ENCODE assay signal across 11 mouse cellular contexts in genomic region chr16:95749291-95750103, GRCm38 (mm10). TPM values are rescaled to one million over a fixed set of nuclear protein-coding genes. Genes with fewer than 3 reads are reported as not detected.
DNase-seq lines count a peak whose midpoint lies in the region; ATAC-seq and TF ChIP-seq lines count a peak whose summit lies in the region.
"Had no signal": no experiment of that assay in that cellular context is flagged by ENCODE, and none has a peak within 500 bp of the region (broad histone marks: within the 10 kb centered on the region; RNA-seq: fewer than 3 reads in every experiment).

No protein-coding gene starts in this region.

- no peaks in the 10 kb centered on the region for H3K9me3 ChIP-seq in lung, embryonic 16.5 days (ENCODE audit: control insufficient read depth, low read length)
- no peaks in the 10 kb centered on the region for H3K9me3 ChIP-seq in intestine, embryonic 16.5 days (ENCODE audit: control insufficient read depth, low read length)
- H3K9me3 ChIP-seq in stomach, postnatal 0 days (ENCODE audit: control insufficient read depth, low read length), result no peaks in the 10 kb centered on the region
- no peaks in the 10 kb centered on the region for H3K9me3 ChIP-seq in forebrain, embryonic 15.5 days

- H3K4me3 ChIP-seq in lung, embryonic 16.5 days (ENCODE audit: low read length), result no peak overlapping the region
- no peak overlapping the region for H3K4me3 ChIP-seq in lung, adult 2 months (replicated peaks; ENCODE audit: extremely low read depth, low read depth, low read length)
- H3K4me3 ChIP-seq in intestine, embryonic 16.5 days (ENCODE audit: low read length), result no peak overlapping the region
- no peak overlapping the region for H3K4me3 ChIP-seq in stomach, postnatal 0 days (ENCODE audit: low read depth, low read length)
- H3K4me3 ChIP-seq in forebrain, embryonic 15.5 days, result no peak overlapping the region

- no peaks in the 10 kb centered on the region for H3K27me3 ChIP-seq in lung, embryonic 16.5 days (ENCODE audit: control insufficient read depth, insufficient read depth, low read depth, low read length)
- no peaks in the 10 kb centered on the region for H3K27me3 ChIP-seq in intestine, embryonic 16.5 days (replicated peaks; ENCODE audit: control insufficient read depth, insufficient read depth, low read length)
- no peaks in the 10 kb centered on the region for H3K27me3 ChIP-seq in stomach, postnatal 0 days (ENCODE audit: control insufficient read depth, insufficient read depth, low read length)
- no peaks in the 10 kb centered on the region for H3K27me3 ChIP-seq in forebrain, embryonic 15.5 days

- no peaks in the 10 kb centered on the region for H3K36me3 ChIP-seq in lung, embryonic 16.5 days (ENCODE audit: control insufficient read depth, insufficient read depth, low read length)
- no peaks in the 10 kb centered on the region for H3K36me3 ChIP-seq in intestine, embryonic 16.5 days (ENCODE audit: control insufficient read depth, insufficient read depth, low read length)
- H3K36me3 ChIP-seq in stomach, postnatal 0 days (ENCODE audit: control insufficient read depth, insufficient read depth, low read length), result no peaks in the 10 kb centered on the region
- no peaks in the 10 kb centered on the region for H3K36me3 ChIP-seq in forebrain, embryonic 15.5 days

- peaks cover 29% of the 10 kb centered on the region for H3K4me1 ChIP-seq in lung, embryonic 16.5 days (replicated peaks; ENCODE audit: control insufficient read depth, insufficient read depth, low read length)
- peaks cover 26% of the 10 kb centered on the region for H3K4me1 ChIP-seq in lung, adult 2 months (ENCODE audit: control insufficient read depth, insufficient read depth, low read length)
- peaks cover 17% of the 10 kb centered on the region for H3K4me1 ChIP-seq in intestine, embryonic 16.5 days (ENCODE audit: control insufficient read depth, insufficient read depth, low read length)
- H3K4me1 ChIP-seq in stomach, postnatal 0 days (replicated peaks; ENCODE audit: control insufficient read depth, insufficient read depth), result peaks cover 14% of the 10 kb centered on the region
- 0 out of 2 replicates have a peak, but pooled peaks cover 6% of the 10 kb centered on the region for H3K4me1 ChIP-seq in forebrain, embryonic 15.5 days

- TF ChIP-seq CTCF in lung, adult 2 months (IDR thresholded peaks at IDR 0.05; ENCODE audit: insufficient read depth, low read length), result no peak
- TF ChIP-seq CTCF in stomach, postnatal 0 days (IDR thresholded peaks at IDR 0.05; ENCODE audit: low read depth), result peak; percentile 46; the same call in 1 of the 2 replicates

- peak overlapping the region; percentile 62 for H3K27ac ChIP-seq in lung, embryonic 16.5 days (ENCODE audit: low read length)
- no peak overlapping the region; the same call in 1 of the 2 replicates for H3K27ac ChIP-seq in intestine, embryonic 16.5 days (ENCODE audit: low read length)
- peak overlapping the region; percentile 67 for H3K27ac ChIP-seq in stomach, postnatal 0 days (replicated peaks)
- no peak overlapping the region for H3K27ac ChIP-seq in forebrain, embryonic 15.5 days (replicated peaks)

- ATAC-seq in lung, embryonic 16.5 days (ENCODE audit: low read depth), result no peak
- ATAC-seq in intestine, embryonic 16.5 days, result 0 out of 2 replicates have a peak, but pooled peaks have one; percentile 17
- peak; percentile 68; the same call in 1 of the 2 replicates for ATAC-seq in stomach, postnatal 0 days (ENCODE audit: low FRiP score, low TSS enrichment)
- no peak for ATAC-seq in forebrain, embryonic 15.5 days (replicated peaks)

- DNase-seq in lung, adult 2 months, result no peak
- peak; percentile 66 for DNase-seq in T-cell, adult 2 months (ENCODE audit: low spot score)
- DNase-seq in stomach, postnatal 0 days (ENCODE audit: low spot score), result no peak
- DNase-seq in cerebellum, adult 11 months, result no peak
- no peak for DNase-seq in retina, embryonic 14.5 days (ENCODE audit: low spot score)
- DNase-seq: embryo, embryonic 11 days; retina, postnatal 1 day had no signal

- TF ChIP-seq POLR2A in lung, adult 2 months (IDR thresholded peaks at IDR 0.05; ENCODE audit: borderline replicate concordance, extremely low read depth, low read depth, low read length), result no peak

- H3K4me2 ChIP-seq in lung, embryonic 16.5 days (ENCODE audit: low read depth, low read length), result no peak overlapping the region
- no peak overlapping the region for H3K4me2 ChIP-seq in intestine, embryonic 16.5 days (ENCODE audit: low read depth, low read length)
- no peak overlapping the region for H3K4me2 ChIP-seq in stomach, postnatal 0 days (replicated peaks; ENCODE audit: low read depth)
- no peak overlapping the region for H3K4me2 ChIP-seq in forebrain, embryonic 15.5 days (replicated peaks)
- H3K4me2 ChIP-seq: midbrain, embryonic 11.5 days had no signal

- WGBS in lung, embryonic 16.5 days, result 40% methylated on average over 12 of the region's 12 CpGs
- WGBS in lung, adult 2 months, result 32% methylated on average over 12 of the region's 12 CpGs
- 49% methylated on average over 12 of the region's 12 CpGs for WGBS in intestine, embryonic 16.5 days
- 28% methylated on average over 12 of the region's 12 CpGs for WGBS in stomach, postnatal 0 days
- 81% methylated on average over 12 of the region's 12 CpGs for WGBS in forebrain, embryonic 15.5 days

- no peak overlapping the region for H3K9ac ChIP-seq in lung, embryonic 16.5 days (ENCODE audit: low read length)
- H3K9ac ChIP-seq in intestine, embryonic 16.5 days (ENCODE audit: low read depth, low read length), result no peak overlapping the region
- H3K9ac ChIP-seq in stomach, postnatal 0 days (ENCODE audit: low read length), result no peak overlapping the region
- no peak overlapping the region for H3K9ac ChIP-seq in forebrain, embryonic 15.5 days (replicated peaks)

- no peak for TF ChIP-seq EP300 in stomach, postnatal 0 days (optimal IDR thresholded peaks at IDR 0.05)

RNA-seq across cellular contexts. Expression of gene Ets2, which starts 47.6 kb away (rescaled TPM):
- polyA plus RNA-seq in lung, embryonic 16.5 days (2015; fragmentation: Nextera tagmentation; extraction: Ambion mirVana), result 121 and 123 TPM in 2 replicates
- polyA plus RNA-seq in lung, adult 2 months (2012; rRNA removed), result 113 and 270 TPM in 2 replicates
- polyA plus RNA-seq in intestine, embryonic 16.5 days (2015; fragmentation: Nextera tagmentation; extraction: Ambion mirVana), result 58.6 and 59.8 TPM in 2 replicates
- 35.1 and 38.1 TPM in 2 replicates for polyA plus RNA-seq in stomach, postnatal 0 days (2015; fragmentation: Nextera tagmentation; extraction: Ambion mirVana)
- polyA plus RNA-seq in forebrain, embryonic 15.5 days (2015; fragmentation: Nextera tagmentation; extraction: Ambion mirVana), result 14.4 and 16.9 TPM in 2 replicates

Comparison
In these comparisons a context has a peak if more than half of its experiments do, and no peak if none do; other contexts are left out.
1. ATAC-seq: peak in intestine, embryonic 16.5 days (single experiment) and stomach, postnatal 0 days (single experiment); none in lung, embryonic 16.5 days (single experiment) and forebrain, embryonic 15.5 days (single experiment).
2. H3K27ac ChIP-seq: peak in lung, embryonic 16.5 days (single experiment) and stomach, postnatal 0 days (single experiment); none in intestine, embryonic 16.5 days (single experiment) and forebrain, embryonic 15.5 days (single experiment).